Mouse (Mus musculus) kidney, adult 8-10 months (tissue): ENCODE data around the gene Dnah7c.
"Not testable (repeated sequence)": the region's sequence is repeated elsewhere in the genome, so short reads cannot be mapped to it uniquely, and the experiment has no call there.

Source experiments
- DNase-seq, 2 experiments: peaks; one replicate each; pipeline ENCODE4 v3.0.0; 2022

The Dnah7c gene

GRCm38 (mm10) chr1:46425137-46425925 is at the start of gene Dnah7c:
Gene Dnah7c, plus strand, starts transcription at chr1:46425592.
- DNase-seq: no peak

- peak; percentile 42 to 51 for DNase-seq
Observed at GRCm38 (mm10) chr1:46380641-46381040, 44.8 kb upstream of the Dnah7c start.

GRCm38 (mm10) chr1:46394681-46395297 is 30.6 kb upstream of the Dnah7c start:
- DNase-seq: not testable (repeated sequence)

GRCm38 (mm10) chr1:46408324-46409115 is 16.9 kb upstream of the Dnah7c start:
- no peak for DNase-seq

- not testable (repeated sequence) for DNase-seq
Observed at GRCm38 (mm10) chr1:46414798-46415197, 10.6 kb upstream of the Dnah7c start.

- DNase-seq: not testable (repeated sequence)
Observed at GRCm38 (mm10) chr1:46416946-46417345, 8.4 kb upstream of the Dnah7c start.

- not testable (repeated sequence) for DNase-seq
Observed at GRCm38 (mm10) chr1:46418966-46419365, 6.4 kb upstream of the Dnah7c start.

GRCm38 (mm10) chr1:46428401-46428800 is 3.0 kb downstream of the Dnah7c start:
- no peak for DNase-seq

- DNase-seq: not testable (repeated sequence)
Observed at GRCm38 (mm10) chr1:46514671-46515070, 89.3 kb downstream of the Dnah7c start.

- DNase-seq: no peak
Observed at GRCm38 (mm10) chr1:46521032-46521431, 95.6 kb downstream of the Dnah7c start.

- DNase-seq: not testable (repeated sequence)
Observed at GRCm38 (mm10) chr1:46526537-46526936, 101.1 kb downstream of the Dnah7c start.

GRCm38 (mm10) chr1:46544812-46545421 is 119.5 kb downstream of the Dnah7c start:
- no peak for DNase-seq

- DNase-seq: peak in 1 of 2 experiments; percentile 4
Observed at GRCm38 (mm10) chr1:46580385-46580784, 155.0 kb downstream of the Dnah7c start.

GRCm38 (mm10) chr1:46593826-46594225 is 168.4 kb downstream of the Dnah7c start:
- DNase-seq: not testable (repeated sequence)

- DNase-seq: not testable (repeated sequence)
Observed at GRCm38 (mm10) chr1:46596343-46596742, 171.0 kb downstream of the Dnah7c start.

GRCm38 (mm10) chr1:46620331-46620730 is 194.9 kb downstream of the Dnah7c start:
- DNase-seq: peak; percentile 8 to 11

- DNase-seq: not testable (repeated sequence)
Observed at GRCm38 (mm10) chr1:46625914-46626313, 200.5 kb downstream of the Dnah7c start.

GRCm38 (mm10) chr1:46649821-46650220 is 224.4 kb downstream of the Dnah7c start:
- not testable (repeated sequence) for DNase-seq

- not testable (repeated sequence) for DNase-seq
Observed at GRCm38 (mm10) chr1:46652721-46653120, 227.3 kb downstream of the Dnah7c start.

GRCm38 (mm10) chr1:46724810-46725209 is 299.4 kb downstream of the Dnah7c start:
- DNase-seq: not testable (repeated sequence)

GRCm38 (mm10) chr1:46725266-46725665 is 299.9 kb downstream of the Dnah7c start:
- DNase-seq: peak; percentile 8 to 61

GRCm38 (mm10) chr1:46725719-46726118 is 300.3 kb downstream of the Dnah7c start:
- DNase-seq: not testable (repeated sequence)

- peak; percentile 12 to 14 for DNase-seq
Observed at GRCm38 (mm10) chr1:46729731-46730130, 304.3 kb downstream of the Dnah7c start.
